10 mouse cellular contexts compared by ENCODE assay signal in genomic region chr2:145808667-145809066, GRCm38 (mm10).
"Had no signal": no experiment of that assay in that cellular context is flagged by ENCODE, and none has a peak within 500 bp of the region (broad histone marks: within the 10 kb centered on the region; RNA-seq: fewer than 3 reads in every experiment).

No protein-coding gene starts in this region.

- H3K27me3 ChIP-seq: liver, embryonic 13.5 days had no signal

- DNase-seq: layer of hippocampus, adult 9-11 months; liver, embryonic 13.5 days; lung, adult 2 months; lung, postnatal 14 days; lung, postnatal 4 days; midbrain, embryonic 14.5 days; thymus, adult 2 months; thymus, postnatal 14 days; thymus, postnatal 4 days had no signal

- H3K27ac ChIP-seq: layer of hippocampus, adult 2 months; liver, embryonic 13.5 days had no signal

- H3K9ac ChIP-seq: liver, embryonic 13.5 days had no signal

- H3K4me3 ChIP-seq: layer of hippocampus, adult 2 months; liver, embryonic 13.5 days had no signal

- H3K9me3 ChIP-seq: liver, embryonic 13.5 days had no signal

- H3K36me3 ChIP-seq: liver, embryonic 13.5 days had no signal

- H3K4me1 ChIP-seq: liver, embryonic 13.5 days had no signal

- H3K4me2 ChIP-seq: liver, embryonic 13.5 days had no signal
